Mouse (Mus musculus) B cell, adult 2 months (primary cell): ENCODE results near the gene Ctnnbip1.
A peak's percentile ranks its signal among the peaks of the same experiment; 100 is the strongest.

ENCODE experiments used
- DNase-seq, 2 experiments: peaks; one replicate each; pipeline ENCODE4 v3.0.0; 2022

The Ctnnbip1 gene

DNA sequence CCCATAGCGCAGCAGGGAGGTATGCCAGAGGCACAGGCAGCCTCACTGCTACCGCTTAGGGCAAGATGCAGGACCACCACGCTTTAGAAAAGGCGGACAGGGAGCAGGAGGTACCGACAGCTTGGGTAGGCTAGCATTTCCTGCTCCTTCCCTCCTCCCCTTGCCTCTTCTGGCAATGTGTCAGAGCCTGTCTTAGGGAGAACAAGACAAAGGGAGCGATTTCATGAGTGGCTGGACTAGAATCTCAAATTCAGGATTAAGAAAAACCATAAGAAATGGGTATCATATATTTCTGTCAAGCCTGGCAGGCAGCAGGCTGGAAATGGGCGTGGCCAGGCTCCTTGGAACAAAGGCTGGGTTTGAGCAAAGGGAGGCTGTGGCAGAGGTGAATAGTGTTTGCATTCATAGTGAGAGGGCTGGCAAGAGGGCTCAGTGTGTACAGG lies 44.9 kb downstream of the Ctnnbip1 start:
- DNase-seq, result no peak

DNA sequence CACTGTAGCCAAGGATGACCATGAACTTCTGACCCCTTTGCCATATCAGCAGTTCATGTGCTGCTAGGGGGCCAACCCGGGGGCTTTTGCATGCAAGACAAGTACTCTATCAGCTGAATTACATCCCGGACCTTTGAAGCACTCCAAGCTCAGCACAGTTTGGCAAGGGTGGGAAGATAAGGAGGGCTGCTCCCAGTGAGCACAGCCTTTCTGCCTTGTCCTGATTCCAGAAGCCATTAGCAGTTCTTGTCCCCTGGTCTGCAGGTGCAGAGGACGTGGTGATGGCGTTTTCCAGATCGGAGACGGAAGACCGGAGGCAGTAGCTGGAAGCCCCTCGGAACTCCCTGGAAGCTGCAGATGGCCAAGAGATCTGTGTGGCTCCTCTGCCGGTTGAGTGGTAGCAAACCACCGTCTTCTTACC lies 45.9 kb downstream of the Ctnnbip1 start:
- no peak for DNase-seq

DNA sequence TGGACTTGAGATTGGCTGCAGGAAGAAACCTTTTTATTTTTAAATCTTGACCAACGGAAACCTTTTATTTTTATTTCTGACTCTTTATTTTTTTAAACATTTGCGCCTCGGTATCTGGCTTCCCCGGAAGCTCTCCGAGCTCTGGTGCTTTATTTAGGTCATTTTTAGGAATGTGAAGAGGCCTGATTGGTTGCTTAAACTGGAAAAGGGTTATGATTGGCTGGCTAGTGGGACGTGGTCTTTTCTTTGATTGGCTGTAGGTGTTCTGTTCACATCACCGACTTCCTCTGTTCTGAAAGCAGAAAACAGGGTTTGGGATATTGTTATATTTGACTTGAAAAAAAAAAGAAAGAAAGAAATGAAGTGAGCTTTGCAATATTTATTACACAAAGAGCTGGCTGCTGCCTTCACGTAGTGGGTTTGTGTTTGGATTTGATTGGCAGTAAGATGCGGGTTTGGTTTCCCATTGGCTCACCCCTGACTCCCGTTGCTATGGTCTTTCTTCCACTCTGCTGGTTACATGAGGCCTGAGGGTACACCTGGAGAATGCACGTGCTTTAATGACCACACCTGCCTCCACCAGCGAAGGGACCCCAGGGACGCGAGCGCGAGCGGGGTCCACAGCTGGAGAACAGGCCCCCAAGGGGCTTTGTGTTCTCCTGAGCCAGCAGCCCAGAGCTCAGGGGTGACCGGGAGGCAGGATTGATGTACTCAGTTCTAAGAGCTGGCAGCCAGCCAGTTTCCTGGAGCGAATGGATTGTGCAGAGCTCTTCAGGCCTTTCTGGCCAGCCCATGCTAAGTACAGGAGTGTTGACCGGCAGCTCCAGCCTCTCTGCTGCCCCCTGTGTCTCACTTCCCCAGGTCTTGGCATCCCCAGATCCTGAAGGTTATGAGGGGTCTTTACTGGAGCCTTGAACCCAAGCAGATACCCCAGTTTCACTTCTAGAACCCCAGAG lies 46.7 kb downstream of the Ctnnbip1 start:
- no peak for DNase-seq

DNA sequence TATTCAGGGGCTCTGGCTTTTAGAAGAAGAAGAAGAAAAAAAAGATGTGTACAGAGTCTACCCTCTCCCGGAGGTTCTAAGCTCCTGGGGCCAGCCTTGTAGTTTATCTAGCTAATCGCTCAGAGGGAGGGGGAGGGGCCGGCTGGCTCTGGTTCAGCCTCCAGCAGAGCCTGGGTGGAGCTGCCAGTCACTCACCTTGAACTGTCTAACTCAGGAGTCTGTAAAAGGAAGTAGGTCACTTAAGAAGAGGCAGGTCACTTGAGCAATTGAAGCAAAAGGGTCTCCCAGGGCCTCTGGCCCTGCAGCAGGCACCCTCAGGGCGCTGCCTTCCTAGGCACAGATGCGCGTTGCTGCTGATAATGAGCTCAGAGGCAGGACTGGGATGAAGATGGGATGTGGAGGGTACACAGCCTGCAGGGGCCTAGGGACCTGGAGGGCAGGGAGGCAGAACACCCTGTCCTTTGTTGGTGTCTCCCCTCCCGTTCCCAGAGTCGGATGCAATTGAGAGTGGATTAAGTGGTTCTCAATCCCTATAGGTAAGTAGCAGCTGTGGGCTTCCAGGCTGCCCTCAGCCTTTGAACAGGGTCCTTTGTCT lies 49.5 kb downstream of the Ctnnbip1 start:
- no peak for DNase-seq

DNA sequence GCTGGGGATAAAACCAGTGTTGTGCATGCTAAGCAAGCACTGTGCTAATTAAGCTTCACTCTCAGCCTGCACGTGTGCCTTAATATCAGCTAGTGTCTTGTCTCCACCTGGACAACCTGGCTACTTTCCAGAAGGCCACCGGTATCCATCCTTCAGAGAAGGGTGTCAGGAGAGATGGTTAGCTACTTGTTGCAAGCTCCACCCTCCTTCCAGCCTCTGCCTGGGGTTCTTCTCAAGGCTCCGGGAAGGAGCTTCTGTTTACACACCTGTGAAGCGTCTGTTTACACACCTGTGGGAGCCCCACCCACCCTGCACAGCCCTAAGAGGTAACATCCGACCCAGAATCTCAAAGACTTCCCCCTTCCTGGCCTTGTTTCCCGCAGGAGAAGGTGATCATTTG lies 50.6 kb downstream of the Ctnnbip1 start:
- DNase-seq, result no peak

DNA sequence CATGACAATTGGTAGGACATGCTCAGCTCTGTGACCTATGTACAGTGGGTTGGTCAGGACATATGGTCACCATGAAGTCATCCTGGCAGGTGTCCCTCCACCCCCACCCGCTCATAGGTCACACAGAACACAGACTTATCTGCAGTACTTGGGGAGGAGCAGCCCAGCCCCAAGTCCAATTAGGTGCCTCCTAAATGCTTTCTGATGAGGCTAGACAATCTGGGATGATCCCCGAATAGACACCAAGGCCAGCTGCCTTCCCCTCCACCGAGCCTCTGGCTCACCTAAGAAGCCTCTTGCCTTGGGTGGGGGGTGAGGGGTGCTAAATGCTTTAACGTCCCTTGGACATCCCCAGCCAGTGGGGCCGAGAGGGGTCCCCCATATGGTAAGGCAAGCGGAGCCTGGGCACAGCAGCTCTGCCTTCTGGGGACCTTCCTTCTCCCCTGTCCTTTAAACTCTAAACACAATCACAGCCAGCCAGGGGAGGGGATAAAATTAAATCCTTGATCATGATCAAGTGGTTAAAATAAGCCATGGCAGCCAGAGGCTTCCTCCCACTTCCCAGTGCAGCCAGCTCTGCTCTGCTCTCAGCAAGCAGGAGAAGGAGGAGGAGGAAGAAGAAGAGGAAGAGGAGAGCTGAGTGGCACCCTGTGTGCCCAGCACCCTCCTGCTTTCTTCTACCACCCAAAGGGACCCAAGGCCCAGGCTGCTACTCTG lies 51.9 kb downstream of the Ctnnbip1 start:
- no peak for DNase-seq

DNA sequence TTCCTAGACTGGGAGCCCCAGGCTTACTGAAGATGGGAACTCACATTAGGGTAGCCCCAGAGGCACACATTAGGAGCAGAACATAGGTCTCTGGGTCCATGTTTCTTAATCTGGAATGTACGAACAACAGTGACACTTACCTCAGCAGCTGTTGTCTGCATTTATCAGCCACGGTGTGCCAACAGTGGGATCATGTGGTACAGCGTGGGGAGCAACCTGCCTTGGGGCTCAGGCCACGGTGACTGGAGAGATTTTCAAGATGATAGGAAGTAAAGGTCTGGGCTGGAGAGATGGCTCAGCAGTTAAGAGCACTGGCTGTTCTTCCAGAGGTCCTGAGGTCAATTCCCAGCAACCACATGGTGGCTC lies 52.4 kb downstream of the Ctnnbip1 start:
- DNase-seq, result no peak

DNA sequence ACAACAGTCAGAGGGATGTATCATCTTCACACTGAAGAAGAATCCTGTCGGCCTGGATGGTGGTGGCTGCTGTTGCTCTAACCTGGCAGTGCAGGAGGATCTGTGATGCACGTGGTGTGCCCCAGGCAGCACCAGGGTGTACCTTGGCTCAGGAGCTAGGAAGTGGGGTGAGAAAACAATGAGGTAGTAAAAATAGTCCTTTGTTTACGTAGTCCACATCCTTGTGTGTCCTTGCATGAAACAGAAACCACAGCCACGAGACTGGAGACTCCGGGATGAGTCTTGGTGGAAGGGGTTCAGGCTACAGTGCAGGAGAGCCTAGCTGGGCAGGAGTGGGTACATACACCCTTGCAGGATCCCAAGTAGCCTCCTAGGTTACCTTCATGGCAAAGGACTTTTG lies 53.2 kb downstream of the Ctnnbip1 start:
- no peak for DNase-seq

DNA sequence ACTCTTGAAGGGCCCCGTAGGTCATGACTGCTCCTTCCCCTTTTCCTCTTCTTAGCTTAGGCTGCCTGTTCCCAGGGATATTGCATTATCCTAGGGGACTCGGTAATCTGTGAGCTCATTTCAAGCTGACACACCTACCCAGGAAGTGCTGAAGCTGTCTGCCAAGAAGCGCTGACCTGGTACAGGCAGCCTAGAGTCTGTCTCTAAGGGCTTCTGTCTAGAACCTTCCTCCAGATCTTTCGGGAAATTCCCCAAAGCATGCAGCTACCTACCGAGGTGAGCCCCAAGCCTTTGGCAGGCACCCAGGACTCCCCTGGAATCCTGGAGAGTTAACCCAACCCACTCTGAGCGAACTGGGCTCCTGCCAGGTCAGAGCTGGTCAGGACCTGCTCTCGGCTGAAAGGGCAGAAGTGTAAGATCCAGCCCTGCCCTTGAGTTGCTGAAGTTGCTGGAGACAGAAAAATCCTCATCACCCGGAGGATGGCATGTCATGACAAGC lies 53.7 kb downstream of the Ctnnbip1 start:
- no peak for DNase-seq

DNA sequence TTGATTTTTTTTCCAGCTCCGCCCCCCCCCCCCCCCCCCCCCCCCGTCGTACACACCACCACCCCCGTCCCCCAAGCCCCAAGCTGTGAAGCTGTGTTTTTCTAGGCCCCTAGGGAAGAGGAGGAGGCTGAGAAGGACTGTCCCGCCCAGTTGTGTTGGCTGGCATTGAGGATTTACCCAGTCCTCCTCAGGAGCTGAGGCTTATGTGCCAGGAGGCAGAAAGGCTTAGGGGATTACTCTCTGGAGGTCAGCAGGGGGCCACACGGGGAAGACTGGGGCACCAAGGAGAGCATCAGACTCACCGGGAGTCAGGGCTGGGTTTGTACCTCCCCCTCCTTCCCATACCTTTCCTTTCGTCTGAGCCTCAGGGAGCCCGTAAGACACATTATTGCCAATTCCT lies 54.4 kb downstream of the Ctnnbip1 start:
- no peak for DNase-seq

DNA sequence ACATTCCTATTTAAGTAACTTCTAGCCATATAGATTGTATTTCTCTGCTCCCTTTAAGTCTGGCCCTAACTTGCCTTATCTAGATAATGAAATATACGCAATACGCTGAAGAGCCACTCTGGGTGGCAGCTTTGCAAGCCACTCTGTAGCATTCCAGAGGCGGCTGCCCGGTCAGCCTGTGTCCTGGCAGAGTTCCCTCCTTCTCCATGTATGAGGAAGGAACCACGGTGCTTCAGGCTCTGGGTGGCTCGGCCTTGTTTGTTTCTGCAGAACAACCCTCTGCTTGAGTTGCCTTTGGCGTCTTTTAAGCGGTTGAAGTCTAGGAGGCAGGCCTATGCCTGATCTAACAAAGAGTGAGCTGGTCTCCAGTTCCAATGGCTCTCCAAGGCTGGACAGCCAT lies 54.8 kb downstream of the Ctnnbip1 start:
- DNase-seq, result no peak

DNA sequence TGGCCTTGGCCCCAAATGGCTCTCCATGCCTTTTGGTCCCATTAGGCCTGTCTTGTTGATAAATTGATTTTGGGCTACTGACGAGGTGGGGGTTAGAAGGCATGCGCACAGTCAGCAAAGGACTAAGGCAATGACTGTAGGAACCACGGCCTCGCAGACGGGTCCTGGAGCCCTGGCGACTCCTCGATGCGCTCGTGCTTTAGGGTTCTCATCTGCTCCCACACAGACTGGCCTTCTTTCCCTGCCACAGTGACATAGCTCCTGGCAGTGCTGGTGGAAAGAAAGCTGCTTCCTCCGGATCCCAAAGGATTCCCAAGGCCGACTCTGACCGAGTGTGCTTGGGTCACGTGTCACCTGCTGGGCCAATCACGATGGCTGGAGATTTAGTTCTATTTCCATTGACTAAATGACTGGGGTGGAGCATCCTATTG lies 56.4 kb downstream of the Ctnnbip1 start:
- no peak for DNase-seq

DNA sequence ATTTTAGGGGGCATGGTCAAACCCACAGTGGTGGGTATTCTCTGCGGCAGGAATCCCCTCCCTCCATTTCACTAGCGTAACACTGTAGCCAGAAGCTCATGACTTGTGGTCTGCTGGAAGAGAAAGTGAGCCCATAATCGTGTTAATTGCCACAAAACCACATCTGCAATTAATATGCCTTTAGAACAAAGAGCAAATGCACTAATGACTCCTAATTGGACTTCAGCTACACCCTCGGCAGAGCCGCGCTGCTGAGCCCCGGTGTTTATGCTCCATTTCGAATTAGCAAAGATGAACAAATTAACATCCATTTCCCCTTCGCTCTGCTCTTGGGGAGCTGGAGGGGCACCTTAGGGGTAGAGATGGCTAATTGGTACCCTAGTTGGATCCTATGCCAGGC lies 58.0 kb downstream of the Ctnnbip1 start:
- no peak for DNase-seq

DNA sequence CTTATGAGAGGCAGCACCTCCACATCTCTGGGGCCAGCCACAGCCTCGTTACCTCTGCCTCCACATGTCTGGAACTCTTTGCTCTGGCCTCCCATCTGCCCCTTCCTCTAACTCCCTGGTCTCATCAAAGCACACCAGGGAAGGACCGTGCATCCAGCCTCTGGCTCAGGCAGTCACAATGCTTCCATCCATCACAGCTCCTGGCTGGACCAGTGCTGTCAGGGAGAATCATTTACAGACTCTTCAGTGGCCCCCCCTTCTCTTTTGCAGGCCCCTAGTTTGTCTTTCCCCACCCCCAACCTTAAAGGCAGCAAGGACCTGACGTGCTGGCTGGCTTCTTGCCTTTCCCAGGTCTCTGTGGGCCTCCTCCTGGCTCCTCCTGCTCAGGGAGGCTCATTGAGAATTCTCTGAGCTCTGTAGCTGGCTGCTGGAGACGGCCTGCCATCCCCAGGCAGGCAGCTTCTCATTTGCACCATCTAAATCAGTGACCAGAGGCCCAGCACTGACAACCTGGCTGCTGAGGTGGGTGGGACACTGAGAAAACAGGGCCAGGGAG lies 59.0 kb downstream of the Ctnnbip1 start:
- no peak for DNase-seq

DNA sequence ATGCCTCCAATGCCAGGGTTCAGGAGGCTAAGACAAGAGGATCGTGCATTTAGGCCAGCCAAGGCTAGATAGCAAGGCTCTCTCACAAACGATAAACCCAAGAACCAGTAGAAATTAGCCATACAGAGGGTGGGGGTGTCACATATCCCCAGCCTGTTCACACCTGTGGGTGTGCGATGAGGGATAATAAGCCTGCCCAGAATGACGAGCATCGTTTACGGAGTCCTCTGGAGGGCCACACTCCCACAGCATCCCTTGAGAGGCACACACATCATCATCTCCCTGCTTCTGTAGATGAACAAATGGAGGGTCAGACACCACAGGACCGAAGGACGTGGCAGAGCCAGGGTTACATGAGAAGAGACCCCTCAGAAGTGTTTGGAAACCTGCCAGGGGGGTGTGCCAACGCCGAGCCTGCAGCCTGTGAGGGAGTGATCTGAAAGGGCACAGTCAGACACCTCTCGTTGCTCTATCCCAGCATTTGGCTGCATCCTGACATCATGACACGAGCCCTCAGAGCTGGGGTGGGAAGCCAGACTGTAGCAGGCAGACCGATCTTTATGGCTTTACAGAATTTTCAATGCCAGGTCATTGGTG lies 60.1 kb downstream of the Ctnnbip1 start:
- DNase-seq, result no peak

DNA sequence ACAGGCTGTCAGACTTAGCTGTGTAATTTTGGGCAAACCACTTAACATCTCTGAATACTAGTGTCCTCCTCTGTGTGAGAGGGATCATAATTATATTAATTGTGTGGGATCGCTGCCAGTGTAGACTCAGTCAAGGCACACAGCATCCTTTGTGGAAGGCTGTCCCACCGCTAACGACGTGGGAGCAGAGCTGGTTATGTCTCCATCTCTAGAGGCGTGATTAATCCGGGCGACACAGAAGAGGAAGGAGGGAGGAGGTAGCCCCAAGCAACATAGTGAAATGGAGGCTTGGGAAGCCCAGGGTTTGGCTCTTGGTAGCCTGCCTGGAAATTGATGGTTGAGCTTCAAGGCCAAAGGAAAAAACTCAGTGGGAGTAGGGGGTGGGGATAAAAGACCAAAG lies 60.8 kb downstream of the Ctnnbip1 start:
- DNase-seq, result no peak

DNA sequence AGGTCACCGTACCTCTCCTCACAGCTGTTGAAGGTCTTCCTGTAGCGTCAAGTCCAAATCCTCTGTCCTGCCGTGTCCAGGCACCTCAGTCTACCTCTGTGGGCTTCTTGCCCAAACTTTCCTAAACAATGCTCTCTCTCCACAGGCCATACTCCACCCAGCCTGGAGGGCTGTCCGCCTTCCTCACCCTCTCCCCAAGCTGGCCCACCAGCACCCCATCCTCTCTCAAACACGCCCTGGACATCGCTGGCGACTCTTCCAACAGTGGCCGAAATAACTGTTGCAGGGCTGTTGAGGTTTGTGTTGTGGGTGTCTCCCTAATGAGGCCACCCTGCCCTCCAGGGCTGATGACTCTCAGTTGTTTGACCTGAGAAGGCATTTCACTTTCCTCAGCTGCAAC lies 67.2 kb downstream of the Ctnnbip1 start:
- DNase-seq, result no peak

DNA sequence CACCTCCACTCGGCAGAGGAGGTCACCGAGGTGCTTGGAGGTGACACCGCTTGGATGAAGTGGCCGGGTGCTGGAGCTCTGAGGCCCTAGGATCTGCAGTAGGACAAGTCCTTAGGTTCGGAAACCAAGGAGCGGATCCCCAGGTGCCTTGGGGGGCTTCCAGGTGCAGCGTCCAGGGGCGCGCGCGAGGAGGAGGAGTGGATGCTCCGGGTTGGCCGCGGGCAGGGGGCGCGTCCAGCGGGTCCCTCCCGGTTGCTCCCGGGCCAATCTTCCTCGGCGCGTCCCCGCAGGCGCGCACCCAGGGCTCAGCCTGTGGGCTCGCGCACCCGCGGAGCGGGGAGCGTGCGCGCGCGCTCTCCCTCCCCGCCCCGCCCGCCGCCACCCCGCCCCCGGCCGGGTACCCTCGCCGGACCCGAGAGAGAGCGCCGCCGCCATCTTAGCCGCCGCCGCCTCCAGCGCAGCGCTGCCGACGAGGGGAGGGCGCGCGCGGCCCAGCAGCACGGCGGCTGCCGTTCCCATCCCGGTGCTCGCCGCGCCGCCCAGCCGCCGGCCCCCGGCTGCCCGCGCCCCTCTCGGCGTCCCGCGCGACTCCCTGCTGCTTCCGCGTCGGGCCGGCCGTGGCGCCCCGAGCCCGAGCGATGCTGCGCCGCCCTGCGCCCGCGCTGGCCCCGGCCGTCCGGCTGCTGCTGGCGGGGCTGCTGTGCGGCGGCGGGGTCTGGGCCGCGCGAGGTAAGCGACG lies 68.2 kb downstream of the Ctnnbip1 start, which contains the start of gene Clstn1:
Gene Clstn1 (plus strand): TSS at position 425 of the 739 bp plus-strand sequence.
- peak; percentile 12 to 31 for DNase-seq

DNA sequence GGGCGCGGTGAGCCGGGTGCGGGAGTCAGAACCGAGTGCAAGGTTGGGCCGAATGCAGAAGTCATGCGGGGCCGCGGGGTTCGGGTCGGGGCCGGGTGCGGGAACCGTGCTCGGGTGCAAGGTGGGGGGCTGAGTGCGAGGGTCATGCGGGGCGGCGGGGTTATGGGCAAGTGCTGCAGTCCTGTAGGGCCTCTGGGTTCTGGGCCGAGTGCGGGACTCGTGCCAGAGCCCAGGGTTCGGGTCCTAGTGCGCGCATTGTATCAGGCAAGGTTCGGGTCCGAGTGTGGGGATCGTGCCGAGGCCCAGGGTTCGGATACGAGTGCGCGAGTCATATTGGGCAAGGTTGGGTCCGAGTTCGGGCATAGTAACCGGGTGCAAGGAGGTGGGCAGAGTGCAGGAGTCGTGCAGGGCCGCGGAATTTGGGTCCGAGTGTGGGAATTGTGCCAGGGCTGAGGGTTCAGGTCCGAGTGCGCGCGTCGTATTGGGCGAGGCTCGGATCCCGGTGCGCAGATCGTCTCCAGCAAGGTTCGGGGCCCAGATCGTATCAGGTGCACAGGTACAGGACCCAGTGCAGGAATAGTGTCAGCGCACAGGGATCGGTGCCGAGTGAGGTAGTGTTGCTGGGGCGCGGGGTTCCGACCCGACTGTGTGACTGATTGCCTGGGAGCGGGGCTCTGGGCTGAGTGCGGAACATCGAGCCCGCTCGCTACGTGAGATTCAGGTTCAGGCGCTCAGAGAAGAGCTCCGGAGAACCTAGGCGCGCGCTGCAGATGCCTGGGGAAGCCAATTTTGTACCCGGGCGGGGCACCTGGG lies 69.0 kb downstream of the Ctnnbip1 start:
- DNase-seq, result peak; percentile 19 to 25

DNA sequence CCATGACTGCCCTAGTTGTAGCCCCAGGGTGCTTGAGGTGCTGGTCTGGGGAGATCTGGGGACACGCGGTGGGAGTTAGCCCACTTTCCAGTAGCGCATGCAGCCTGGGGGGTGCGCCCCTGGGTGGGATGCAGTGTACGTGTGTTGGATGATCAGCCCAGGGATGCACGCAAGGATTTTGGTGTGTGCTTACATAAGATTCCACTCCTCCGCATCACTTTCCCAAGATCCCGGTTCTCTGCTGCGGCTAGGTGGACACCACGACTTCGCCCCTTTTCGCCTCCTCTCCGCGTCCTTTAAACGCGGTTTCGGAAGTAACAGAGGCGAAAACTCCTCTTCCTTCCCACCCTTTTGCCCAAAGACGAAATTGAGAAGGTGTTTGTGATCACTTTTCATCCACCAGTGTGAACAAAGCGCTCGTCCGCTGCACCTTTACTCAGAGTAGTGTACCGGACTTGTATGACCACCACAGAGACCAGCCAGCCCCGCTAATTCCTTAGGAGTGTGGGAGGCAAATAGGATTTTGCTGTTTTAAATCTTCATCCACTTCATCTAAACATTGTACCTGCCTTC lies 69.6 kb downstream of the Ctnnbip1 start:
- DNase-seq, result no peak

DNA sequence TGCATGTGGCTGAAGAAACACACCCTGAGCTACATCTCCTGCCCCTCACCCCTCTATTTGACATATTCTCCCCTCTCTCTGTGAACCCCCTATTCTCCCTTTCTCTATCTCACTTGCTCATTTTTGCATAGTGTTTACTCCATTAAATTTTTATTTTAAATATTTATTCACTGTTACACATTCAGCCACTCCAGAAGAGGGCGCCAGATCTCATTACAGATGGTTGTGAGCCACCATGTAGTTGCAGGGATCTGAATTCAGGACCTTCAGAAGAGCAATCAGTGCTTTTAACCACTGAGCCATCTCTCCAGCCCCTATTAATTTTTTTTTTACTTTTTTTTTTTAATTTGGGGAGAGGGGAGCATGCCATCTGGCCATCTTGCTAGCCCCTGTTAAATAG lies 72.2 kb downstream of the Ctnnbip1 start:
- peak in 1 of 2 experiments; percentile 7 for DNase-seq
